Mouse (Mus musculus): ENCODE data around the gene Tmem256.

Tmem256 gene

GRCm38 (mm10) chr11:69886907-69887635, 48.8 kb downstream of the Tmem256 start:
- DNase-seq, result no peak
